Mouse (Mus musculus): Measurements from ENCODE around the gene Irf4.

DNA sequence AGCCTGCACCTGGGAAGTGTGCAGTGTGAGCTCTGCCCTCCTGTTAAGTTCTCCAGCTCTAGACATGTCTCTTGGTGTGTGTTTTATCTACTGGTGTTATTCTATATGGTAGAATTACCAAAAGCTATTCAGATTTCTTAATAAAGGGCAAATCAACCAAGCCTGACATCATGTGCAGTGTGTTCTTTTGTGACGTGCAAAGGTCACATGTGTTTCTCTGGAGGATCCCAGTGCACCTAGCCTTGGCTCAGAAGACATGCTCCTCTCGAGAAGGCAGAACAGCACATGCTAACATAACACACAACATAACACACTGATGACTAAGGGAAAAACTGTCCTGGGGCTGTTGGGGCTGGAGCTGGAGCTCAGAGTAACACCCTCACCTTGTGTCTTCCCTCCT, 38.0 kb upstream of the Irf4 start:
- TF ChIP-seq GATA1 (IDR thresholded peaks at IDR 0.05; ENCODE audit: low read length), result no peak
- no peak for TF ChIP-seq TAL1 (IDR thresholded peaks at IDR 0.05; ENCODE audit: low read length)
